Mouse (Mus musculus) large intestine, adult 2 months (tissue): ENCODE data around the gene Muc3. TPM values are rescaled to one million over a fixed set of nuclear protein-coding genes. Genes with fewer than 3 reads are reported as not detected.
A peak's percentile ranks its signal among the peaks of the same experiment; 100 is the strongest.
"Not testable (repeated sequence)": the region's sequence is repeated elsewhere in the genome, so short reads cannot be mapped to it uniquely, and the experiment has no call there.

ENCODE experiments used
- DNase-seq: peaks from one replicate; pipeline ENCODE4 v3.0.0-alpha.2; 2012; ENCODE audit warnings: low read depth, low spot score
- WGBS: fragments of 180-500 bp; shearing (Covaris S2); methylation state at CpG from one replicate; pipeline ENCODE4 v1.1.7; 2018; 5-methylcytosine and 5-hydroxymethylcytosine counted together
- polyA plus RNA-seq: library from polyadenylated mRNA; depleted of rRNA; stranded (reverse); fragments of >200 nt; gene quantifications from 2 replicates; pipeline ENCODE4 v1.2.3, GENCODE M21; 2012

The Muc3 gene
- polyA plus RNA-seq, 1 experiment, result 836 TPM

DNA sequence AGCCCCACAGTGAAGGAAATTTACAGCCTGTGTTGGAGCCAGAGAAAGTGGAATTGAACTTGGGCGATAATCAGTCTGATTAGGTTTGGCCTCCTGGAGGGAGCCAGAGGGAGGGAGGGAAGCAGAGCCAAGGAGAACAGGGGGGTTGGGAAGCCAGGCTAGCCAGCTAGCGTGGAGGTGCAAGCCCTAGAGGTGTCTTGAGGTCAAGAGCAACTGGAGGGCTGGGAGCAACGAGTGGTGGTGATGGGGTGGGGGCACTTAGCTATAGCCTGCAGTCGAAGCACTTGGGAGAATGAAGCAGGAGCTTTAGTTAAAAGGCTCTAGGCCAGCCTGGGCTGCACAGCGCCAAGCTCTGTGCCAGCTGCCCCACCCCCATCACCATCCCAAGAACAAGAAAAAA is 19.8 kb downstream of the Muc3 start:
- WGBS, result 47% methylated on average over 5 of the region's 5 CpGs
- DNase-seq, result no peak

DNA sequence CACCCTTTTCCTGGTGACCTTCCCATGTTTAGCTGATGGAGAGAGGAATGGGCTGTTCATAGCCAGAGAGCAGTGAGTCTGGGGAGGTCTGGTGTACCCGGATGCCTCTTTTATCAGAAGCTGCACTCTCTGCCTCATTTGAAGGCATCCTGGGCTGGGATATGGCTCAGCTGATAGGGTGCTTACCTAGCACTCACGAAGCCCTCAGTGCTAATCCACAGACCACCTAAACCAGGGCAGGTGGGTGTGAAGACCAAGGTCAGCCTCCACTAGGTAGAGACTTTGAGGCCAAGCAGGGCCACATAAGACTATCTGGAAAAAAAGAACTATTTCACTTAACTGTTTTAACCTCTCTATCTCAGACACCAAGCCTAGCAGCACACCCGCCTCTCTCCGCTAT is 25.6 kb downstream of the Muc3 start:
- no peak for DNase-seq
- WGBS, result 82% methylated on average over 4 of the region's 4 CpGs

DNA sequence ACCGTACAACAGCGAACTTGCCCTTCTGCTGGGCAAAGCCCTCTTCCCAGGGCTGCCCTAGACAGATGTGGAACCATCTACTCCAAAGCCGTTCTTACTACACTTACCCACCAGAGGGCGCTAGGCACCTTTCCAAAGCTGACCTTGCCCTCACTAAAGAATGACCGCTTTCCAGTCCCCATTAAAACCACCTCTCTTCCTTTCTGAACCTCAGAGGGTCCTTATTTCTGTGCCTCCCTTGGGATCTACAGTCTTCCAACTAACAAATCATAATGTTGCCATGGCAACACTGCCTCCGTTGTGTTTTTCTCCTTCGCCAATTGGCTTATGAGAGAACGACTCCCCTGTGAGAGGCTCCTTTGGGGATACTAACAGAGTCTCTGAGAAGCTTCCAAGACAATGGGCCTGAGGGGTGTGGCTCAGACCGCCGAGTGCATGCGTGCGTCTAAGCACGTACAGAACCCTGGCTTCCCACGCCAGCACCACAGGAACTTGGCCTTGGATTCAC is 26.4 kb downstream of the Muc3 start:
- DNase-seq, result peak; percentile 45
- 14% methylated on average over 14 of the region's 14 CpGs for WGBS

DNA sequence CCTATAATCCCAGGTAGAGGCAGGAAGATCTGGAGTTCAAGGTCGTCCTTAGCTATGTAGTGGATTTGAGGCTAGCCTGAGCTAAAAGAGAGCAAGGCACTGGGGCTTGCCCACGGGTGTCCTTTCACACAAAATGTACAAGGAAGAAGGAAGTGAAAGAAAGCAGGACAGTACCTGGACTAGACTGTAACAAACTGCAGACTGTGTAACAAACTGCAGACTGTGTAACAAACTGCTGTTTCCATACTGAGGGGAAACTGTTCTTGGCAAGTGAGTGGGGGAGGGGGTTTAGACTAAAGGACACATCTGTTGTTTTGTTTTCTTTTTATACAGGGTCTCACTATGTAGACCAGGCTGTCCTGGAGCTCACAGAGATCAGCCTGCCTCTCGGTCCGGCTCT is 27.8 kb downstream of the Muc3 start:
- DNase-seq, result no peak
- 64% methylated on average over 4 of the region's 4 CpGs for WGBS

DNA sequence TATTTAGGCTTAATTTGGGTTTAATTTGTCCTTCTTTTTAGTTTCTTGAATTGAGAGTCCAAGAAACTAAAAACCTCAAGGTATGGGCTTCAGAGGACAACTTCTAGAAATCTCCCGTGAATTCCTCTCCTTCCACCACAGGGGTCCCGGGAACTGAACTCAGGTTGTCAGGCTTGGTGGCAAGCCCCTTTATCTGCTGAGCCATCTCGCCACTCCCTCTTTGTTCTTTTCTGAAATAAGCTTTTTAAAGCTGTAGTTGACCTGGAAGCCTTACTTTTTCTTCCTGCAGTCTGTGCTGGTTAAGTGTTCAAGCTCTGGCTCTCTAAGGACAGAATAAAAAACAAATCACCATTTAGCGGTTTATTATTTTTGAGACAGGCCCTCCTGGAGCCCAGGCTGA is 30.2 kb downstream of the Muc3 start:
- no peak for DNase-seq
- 93% methylated on average over 4 of the region's 4 CpGs for WGBS

DNA sequence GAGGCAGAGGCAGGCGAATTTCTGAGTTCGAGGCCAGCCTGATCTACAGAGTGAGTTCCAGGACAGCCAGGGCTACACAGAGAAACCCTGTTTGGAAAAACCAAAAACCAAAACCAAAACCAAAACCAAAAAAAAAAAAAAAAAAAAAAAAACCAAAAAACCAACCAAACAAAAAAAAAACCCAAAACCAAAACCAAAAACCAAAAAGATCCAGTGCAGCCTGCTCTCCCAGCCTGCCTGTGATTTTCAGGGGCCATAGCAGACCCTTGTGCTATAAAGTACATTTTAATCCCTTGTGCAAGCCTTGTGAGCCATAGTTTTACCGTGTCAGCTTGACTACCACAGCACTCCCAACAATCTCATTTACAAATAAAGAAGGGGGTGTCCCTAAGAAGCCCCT is 31.1 kb downstream of the Muc3 start:
- 89% methylated on average over 3 of the region's 3 CpGs for WGBS
- DNase-seq, result not testable (repeated sequence)

DNA sequence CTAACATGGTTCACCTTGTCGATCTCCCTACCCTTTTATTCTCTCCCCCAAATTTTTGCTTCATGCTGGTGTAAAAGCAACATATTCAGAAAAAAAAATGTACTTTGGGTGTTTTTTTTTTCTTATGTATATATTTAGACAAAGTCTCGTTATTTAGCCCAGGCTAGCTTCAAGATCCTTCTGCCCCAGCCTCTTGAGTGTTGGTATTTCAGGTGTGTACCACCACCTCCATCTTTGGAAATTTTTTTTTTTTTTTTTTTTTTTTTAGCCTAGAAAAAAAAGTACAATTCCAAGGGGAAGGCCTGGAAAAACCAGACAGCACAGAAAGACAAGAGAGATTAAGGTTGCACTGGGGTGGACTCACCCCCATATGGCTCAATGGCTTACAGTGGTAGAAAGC is 32.1 kb downstream of the Muc3 start:
- no peak for DNase-seq
- 85% methylated on average over 2 of the region's 2 CpGs for WGBS

DNA sequence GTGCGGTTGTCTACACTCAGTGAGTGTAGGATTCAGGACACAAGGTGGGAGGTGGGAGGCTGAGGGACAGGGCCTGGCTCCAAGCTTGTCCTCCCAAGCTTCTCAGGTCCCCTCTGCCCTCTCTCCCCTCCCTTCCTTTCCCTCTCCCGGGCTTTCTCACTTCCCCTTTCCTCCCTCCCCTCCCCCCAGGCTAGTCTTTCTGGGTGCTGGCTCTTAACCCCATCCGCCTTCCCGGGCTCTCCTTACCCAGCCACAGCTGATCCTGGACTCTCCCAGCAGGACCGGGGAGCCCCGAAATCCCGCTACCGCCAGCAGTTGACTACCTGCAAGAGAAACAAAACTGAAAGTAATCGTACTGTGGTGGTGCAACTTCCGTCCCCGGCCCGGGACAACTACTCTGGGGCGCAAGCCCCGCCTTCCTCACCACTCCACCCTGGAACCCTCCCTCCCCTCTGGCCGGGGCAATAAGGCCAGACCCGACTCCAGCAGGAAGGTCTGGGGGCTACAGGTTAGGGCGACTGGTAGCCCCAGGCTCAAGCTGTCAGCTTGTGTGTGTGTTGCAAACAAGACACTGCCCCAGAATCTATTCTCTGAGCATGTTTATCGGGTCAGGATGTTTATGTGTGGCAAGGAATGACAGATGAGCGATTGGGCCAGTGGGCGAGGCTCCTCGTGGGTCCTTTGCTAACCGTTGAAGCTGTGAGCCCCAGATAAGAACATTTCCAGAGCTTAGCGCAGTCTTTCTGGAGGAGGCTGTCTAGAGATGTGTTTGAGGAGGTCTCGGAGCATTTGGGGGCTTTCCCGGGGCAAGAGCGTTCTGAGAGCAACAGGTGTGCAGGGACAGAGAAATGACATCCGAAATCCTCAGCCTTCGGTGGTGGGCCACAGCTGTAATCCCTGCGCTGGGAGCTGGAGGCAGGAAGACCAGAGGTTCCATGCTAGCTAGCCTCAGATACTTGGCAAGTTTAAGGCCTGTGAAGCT is 33.0 kb downstream of the Muc3 start, which contains the start of gene Trim56:
TSS of gene Trim56 (minus strand) at position 344 of the 982 bp plus-strand sequence.
- WGBS, result 7% methylated on average over 29 of the region's 29 CpGs
- DNase-seq, result no peak

DNA sequence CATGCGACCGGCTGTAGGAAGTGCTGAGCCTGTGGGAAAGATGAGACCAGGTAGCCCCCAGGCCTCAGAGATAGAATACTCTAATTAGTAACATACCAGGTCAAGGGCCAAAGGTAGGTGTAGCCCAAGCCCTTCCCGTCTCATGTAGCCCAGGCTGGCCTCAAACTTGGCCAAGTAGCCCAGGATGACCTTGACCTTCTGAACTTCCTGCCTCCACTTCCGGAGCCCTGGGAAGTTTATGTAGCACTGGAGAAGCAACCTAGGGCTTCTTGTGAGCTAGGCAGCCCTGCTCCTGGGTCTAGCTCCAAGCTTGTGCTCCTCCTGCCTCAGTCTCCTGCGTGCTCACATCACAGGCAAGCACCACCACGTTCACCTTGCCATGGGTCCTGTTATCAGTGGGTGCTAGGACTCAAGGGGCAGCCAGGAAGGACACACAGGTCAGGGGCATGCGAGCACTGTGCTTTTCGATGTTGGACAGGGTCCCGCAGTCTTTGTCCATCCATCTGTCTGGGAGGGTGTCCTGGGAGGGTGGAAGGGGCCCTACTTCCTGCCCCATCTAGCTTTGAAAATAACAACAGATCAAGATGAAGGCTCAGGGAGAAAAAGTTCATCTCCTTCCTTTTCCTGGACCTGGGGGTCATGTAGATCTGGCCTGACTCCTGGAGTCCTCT is 34.1 kb downstream of the Muc3 start:
- WGBS, result 70% methylated on average over 9 of the region's 9 CpGs
- no peak for DNase-seq

DNA sequence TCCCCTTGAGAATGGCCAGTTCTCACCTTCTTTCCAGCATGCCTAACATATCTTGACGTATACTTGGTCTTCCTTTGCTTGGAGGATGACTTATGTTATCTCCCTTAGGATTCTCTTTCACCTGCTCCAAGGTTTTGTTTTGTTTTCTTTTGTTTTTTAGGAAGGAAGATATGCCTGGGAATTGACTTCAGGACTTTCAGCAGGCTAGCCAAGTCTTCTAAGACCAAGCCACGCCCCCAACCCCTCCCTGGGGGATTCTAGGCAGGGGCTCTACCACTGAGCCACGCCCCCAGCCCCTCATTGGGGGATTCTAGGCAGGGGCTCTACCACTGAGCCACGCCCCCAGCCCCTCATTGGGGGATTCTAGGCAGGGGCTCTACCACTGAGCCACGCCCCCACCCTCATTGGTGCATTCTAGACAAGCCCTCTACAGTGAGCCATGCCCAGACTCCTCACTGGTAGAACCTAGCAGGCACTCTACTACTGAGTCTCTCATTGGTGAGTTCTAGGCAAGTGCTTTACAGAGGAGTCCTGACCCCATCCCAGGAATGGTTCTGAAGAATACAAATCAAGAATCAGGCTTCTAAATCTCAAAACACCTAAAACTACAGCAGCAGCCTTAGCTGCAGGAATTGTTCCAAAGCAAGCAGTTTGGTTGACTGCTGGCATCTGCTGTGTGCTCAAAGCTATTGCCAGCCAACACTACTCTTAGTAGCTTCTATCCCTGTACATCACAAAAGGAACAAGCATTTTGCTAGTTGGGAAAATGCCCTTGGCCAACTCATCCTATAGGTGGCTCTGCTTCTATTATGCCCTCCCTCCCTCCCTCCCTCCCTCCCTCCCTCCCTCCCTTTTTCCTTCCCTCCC is 37.3 kb downstream of the Muc3 start:
- DNase-seq, result no peak
- 90% methylated on average over 5 of the region's 5 CpGs for whole genome bisulfite sequencing

DNA sequence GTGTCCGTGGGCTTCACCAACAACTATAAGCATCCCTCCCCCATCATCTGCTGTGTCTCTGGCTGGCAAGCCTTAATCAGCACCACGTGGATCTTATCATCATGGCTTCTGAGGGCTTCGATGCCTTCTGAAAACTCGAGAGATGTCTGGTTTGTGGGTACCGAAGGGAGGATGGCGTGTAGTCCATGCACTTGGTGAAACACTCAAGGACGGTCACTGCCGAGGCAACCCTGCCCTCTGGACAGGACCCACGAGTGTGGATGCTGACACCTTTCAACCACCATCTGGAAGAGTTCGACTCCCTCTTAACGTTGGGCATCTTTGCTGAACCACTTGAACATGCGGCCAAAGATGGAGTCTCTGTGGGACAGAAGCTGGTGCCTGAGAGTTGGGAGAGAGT is 38.3 kb downstream of the Muc3 start:
- no peak for DNase-seq
- WGBS, result 94% methylated on average over 12 of the region's 12 CpGs

DNA sequence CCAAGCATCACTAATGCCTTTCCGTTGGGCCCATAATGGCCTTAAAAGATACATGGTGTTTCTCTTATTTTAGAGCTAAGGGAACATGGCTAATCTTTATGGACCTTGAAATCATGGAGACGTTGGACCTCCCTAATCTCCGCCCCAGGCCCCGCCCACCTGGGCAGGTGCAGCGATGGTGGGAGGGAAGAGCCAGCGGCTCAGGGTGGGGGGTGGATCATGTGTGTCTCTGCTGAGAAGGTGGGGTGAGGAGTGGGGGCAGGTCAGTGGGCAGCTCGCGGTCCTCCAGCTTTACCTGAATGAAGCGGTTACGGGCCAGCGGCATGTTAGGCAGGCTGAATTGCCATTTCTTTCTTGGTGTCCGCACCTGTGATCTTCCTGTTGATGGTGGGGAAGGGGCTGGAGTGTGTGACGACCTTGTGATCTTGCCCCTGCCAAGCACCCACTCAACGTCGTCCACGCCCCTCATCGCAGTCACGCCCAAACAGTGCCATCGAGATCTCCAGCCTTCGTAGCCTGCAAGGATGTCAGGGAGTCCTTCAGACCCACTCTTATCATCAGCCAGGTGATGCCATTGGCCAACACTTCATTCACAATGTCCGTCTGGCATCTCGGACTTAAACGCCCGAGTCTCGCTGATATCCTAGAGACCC is 39.1 kb downstream of the Muc3 start:
- no peak for DNase-seq
- WGBS, result 65% methylated on average over 25 of the region's 25 CpGs

DNA sequence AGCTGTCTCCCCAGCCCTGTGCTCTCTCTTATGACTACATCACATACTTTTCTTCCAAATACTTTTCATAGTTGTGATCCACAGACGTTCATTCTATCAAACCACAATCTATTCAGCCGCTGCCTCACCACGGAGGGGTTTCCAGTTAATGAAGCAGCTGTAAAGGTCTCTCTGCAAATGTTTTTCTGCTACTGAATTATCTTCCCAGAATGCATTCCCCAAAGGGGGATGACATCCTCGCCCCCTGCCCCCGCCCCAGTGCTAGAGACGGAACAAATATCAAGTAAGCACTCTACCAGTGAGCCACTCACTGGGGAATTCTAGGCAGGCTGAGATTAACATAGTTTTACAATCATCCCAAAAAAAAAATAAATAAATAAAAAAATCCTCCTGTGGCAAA is 41.0 kb downstream of the Muc3 start:
- WGBS, result 69% methylated on average over 6 of the region's 6 CpGs
- no peak for DNase-seq

DNA sequence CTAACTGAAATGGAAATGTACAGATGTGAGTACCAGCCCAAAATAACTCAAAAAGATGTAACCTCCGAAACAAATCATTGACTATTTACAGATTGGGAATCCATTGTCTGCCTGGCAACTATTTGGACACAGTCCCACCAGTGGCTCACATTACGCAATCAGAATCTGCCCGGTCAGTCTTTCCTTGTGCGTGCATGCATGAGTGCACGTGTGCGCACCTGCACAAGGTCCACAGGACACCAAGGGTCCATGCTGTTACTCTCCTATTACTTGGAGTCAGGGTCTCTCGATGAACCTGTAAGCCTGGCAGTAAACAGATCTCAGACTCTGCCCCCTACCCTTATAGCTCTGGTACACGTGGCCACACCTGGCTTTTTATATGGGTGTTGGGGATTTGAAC is 41.5 kb downstream of the Muc3 start:
- WGBS, result 69% methylated on average over 8 of the region's 8 CpGs

DNA sequence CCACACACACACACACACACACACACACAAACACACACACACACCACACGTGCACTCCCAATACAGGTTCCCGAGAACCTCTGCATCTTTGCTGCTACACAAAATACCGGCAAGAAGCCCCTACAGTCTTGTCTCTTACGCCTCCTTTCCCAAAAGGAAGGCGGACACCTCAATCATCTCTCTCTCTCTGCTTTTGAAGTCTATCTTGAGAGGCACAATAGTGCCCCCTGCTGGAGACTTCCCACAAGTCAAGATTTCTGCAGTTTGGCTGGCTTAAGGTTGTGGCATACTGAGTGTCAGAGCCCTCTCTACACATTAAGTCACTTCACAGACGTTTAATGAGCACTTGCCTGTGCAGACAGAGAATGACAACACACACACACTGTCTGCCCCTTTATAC is 42.1 kb downstream of the Muc3 start:
- DNase-seq, result peak; percentile 73
- 19% methylated on average over 6 of the region's 6 CpGs for WGBS

More for the DNA sequence above, 41.5 kb downstream of the Muc3 start:
- no peak for DNase-seq

DNA sequence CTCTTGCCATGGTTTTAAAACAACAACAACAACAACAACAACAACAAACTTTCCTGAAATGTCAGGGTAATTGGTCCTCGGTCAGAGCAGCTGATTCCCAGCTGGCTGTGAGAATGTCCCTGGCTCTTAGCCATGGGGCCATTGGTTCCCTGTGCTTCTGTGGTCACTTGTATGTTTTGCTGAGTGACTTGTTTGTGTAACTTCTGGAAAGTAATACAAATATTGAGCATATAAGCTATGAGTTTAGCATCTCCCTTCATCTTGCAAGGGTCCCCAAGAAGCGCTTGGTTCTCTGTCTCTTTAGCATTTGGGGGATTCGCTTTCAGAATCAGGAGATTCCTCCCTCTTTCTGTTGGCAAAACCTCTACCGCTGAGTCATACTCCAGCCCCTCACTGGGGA is 42.7 kb downstream of the Muc3 start:
- DNase-seq, result no peak
- WGBS, result 69% methylated on average over 4 of the region's 4 CpGs

DNA sequence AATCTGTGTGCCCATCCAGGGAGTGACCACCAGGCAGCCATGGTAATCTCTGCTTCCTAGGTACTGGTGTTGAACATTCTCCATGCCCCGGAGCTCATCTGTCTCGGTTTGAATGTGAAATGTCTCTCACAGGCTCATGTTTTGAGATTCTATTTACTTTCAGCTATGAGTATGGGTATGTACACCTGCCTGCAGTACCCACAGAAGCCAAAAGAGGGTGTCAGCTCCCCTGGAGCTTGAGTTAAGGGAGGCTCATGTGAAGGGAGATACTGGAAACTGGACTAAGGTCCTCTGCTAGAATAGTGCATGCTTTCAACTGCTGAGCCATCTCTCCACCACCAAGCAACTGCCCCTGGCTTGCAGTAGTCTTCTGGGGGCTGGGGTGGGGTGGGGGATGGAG is 45.2 kb downstream of the Muc3 start:
- DNase-seq, result no peak
- WGBS, result 88% methylated on average over 2 of the region's 2 CpGs

DNA sequence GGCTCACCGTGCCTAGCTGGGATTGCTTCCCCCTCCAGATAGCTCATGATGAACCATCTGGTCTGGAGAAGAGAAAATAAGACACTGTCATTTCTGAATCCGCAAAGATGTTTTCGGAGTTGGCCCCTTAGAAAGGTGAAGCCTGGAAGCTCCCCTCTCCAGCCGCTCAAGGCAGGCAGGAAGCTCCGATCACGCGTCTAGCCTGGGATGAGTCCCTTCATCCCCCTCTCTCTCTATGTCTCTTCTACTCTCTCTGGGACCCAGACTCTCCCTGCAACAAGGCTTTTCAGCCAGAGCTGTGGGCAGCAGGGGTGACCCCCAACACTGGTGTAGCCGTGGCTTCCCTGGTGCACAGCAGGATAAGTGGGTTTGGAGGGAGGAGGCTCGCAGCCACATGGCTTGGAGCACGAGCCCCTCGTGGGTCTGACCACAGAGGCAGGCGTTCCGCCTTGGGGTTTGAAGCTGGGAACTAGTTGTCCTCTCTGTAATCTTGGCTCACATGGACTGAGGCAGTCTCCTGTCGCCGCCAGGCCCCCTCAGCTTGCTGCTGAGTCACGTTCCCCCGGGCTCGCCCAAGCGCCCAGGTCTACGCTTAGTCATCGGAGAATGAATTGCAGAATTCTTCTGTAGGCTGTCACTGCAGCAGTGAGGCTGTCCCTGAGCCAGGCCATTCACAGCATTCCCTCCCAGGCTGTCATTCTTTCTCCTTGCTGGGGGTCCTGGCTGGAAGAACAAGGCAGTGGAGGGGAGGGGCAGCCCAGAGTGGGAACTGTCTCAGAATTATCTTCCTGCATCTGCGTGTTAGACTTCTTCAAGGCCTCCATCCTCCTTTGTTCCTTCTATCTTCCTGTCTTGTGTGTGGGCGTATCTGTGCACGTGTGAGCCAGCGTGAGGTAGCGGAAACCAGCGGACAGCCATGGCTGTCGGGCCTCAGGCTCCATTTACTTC is 46.3 kb downstream of the Muc3 start:
- 61% methylated on average over 28 of the region's 28 CpGs for WGBS
- no peak for DNase-seq
